In the genomic region with DNA sequence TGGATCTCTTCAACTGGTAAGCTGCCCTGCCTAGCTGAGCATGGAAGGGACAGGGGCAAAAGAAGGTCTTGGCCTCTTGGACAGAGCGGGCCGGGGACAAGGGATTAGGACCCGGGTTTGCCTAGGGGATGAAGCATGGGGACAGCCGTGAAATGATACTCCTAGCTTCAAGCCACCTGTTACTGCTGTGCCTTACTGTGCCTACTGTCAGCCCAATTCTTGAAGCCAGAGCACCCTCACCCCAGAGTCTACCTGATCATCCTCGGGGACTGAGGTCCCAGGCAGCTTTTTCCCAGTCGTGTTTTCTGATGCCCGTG, we compare ENCODE assay signal across 9 mouse cellular contexts. TPM values are rescaled to one million over a fixed set of nuclear protein-coding genes. Genes with fewer than 3 reads are reported as not detected.
DNase-seq lines count a peak whose midpoint lies in the region; ATAC-seq lines count a peak whose summit lies in the region.
"Had no signal": no experiment of that assay in that cellular context is flagged by ENCODE, and none has a peak within 500 bp of the region (broad histone marks: within the 10 kb centered on the region; RNA-seq: fewer than 3 reads in every experiment).

No protein-coding gene starts in this region.

- ATAC-seq in kidney, embryonic 14.5 days (ENCODE audit: low FRiP score, low TSS enrichment), result no peak
- ATAC-seq in embryonic facial prominence, embryonic 15.5 days (ENCODE audit: insufficient number of reproducible peaks, low FRiP score, low TSS enrichment, low read depth), result no peak
- ATAC-seq in intestine, embryonic 16.5 days, result no peak
- ATAC-seq in neural tube, embryonic 13.5 days (ENCODE audit: low read depth), result peak; percentile 61

- no peaks in the 10 kb centered on the region for H3K36me3 ChIP-seq in kidney, embryonic 14.5 days (ENCODE audit: control insufficient read depth, insufficient read depth, low read length)
- no peaks in the 10 kb centered on the region for H3K36me3 ChIP-seq in embryonic facial prominence, embryonic 15.5 days
- no peaks in the 10 kb centered on the region for H3K36me3 ChIP-seq in intestine, embryonic 16.5 days (ENCODE audit: control insufficient read depth, insufficient read depth, low read length)
- H3K36me3 ChIP-seq in neural tube, embryonic 13.5 days, result no peaks in the 10 kb centered on the region

- intact Hi-C loops in left cerebral cortex, postnatal 4 days (cut with DNase I), result no loop called here

- peak overlapping the region; percentile 52 for H3K4me2 ChIP-seq in kidney, embryonic 14.5 days (replicated peaks; ENCODE audit: low read depth, low read length)
- peak overlapping the region; percentile 59 for H3K4me2 ChIP-seq in embryonic facial prominence, embryonic 15.5 days (replicated peaks)
- H3K4me2 ChIP-seq in intestine, embryonic 16.5 days (ENCODE audit: low read depth, low read length), result peak overlapping the region; percentile 65
- H3K4me2 ChIP-seq in neural tube, embryonic 13.5 days, result peak overlapping the region; percentile 67

- H3K4me1 ChIP-seq in kidney, embryonic 14.5 days (ENCODE audit: control insufficient read depth, insufficient read depth, low read length), result no peaks in the 10 kb centered on the region
- no peaks in the 10 kb centered on the region for H3K4me1 ChIP-seq in embryonic facial prominence, embryonic 15.5 days
- no peaks in the 10 kb centered on the region for H3K4me1 ChIP-seq in intestine, embryonic 16.5 days (ENCODE audit: control insufficient read depth, insufficient read depth, low read length)
- H3K4me1 ChIP-seq in neural tube, embryonic 13.5 days (replicated peaks), result 0 out of 2 replicates have a peak, but pooled peaks cover 6% of the 10 kb centered on the region

- DNase-seq in kidney, adult 8-10 months, result no peak
- DNase-seq in embryo, embryonic 11 days, result no peak
- DNase-seq in layer of hippocampus, adult 9-10 months (ENCODE audit: low spot score), result no peak
- DNase-seq in left cerebral cortex, postnatal 4 days, result no peak
- DNase-seq: kidney, adult 11 months had no signal

- H3K27ac ChIP-seq in kidney, embryonic 14.5 days (ENCODE audit: low read depth, low read length), result no peak overlapping the region
- no peak overlapping the region for H3K27ac ChIP-seq in embryonic facial prominence, embryonic 15.5 days (replicated peaks)
- H3K27ac ChIP-seq in intestine, embryonic 16.5 days (ENCODE audit: low read length), result no peak overlapping the region
- H3K27ac ChIP-seq in neural tube, embryonic 13.5 days (replicated peaks), result no peak overlapping the region

- H3K9ac ChIP-seq in kidney, embryonic 14.5 days (ENCODE audit: low read depth, low read length), result no peak overlapping the region
- H3K9ac ChIP-seq in embryonic facial prominence, embryonic 15.5 days, result no peak overlapping the region
- H3K9ac ChIP-seq in intestine, embryonic 16.5 days (ENCODE audit: low read depth, low read length), result no peak overlapping the region
- H3K9ac ChIP-seq in neural tube, embryonic 13.5 days, result no peak overlapping the region

- peaks cover 18% of the 10 kb centered on the region for H3K27me3 ChIP-seq in kidney, embryonic 14.5 days (ENCODE audit: control insufficient read depth, insufficient read depth, low read length)
- H3K27me3 ChIP-seq in embryonic facial prominence, embryonic 15.5 days, result peaks cover 21% of the 10 kb centered on the region
- peaks cover 4% of the 10 kb centered on the region for H3K27me3 ChIP-seq in intestine, embryonic 16.5 days (replicated peaks; ENCODE audit: control insufficient read depth, insufficient read depth, low read length)
- H3K27me3 ChIP-seq in neural tube, embryonic 13.5 days, result peaks cover 5% of the 10 kb centered on the region; the same call in 1 of the 2 replicates

- peak overlapping the region; percentile 29 for H3K4me3 ChIP-seq in kidney, embryonic 14.5 days (ENCODE audit: low read length)
- H3K4me3 ChIP-seq in embryonic facial prominence, embryonic 15.5 days (replicated peaks), result peak overlapping the region; percentile 33; the same call in 1 of the 2 replicates
- H3K4me3 ChIP-seq in intestine, embryonic 16.5 days (ENCODE audit: low read length), result peak overlapping the region; percentile 37
- peak overlapping the region; percentile 42 for H3K4me3 ChIP-seq in neural tube, embryonic 13.5 days

- H3K9me3 ChIP-seq in kidney, embryonic 14.5 days (ENCODE audit: control insufficient read depth, low read length), result no peaks in the 10 kb centered on the region
- H3K9me3 ChIP-seq in embryonic facial prominence, embryonic 15.5 days (replicated peaks), result no peaks in the 10 kb centered on the region
- no peaks in the 10 kb centered on the region for H3K9me3 ChIP-seq in intestine, embryonic 16.5 days (ENCODE audit: control insufficient read depth, low read length)
- no peaks in the 10 kb centered on the region for H3K9me3 ChIP-seq in neural tube, embryonic 13.5 days

- 52% methylated on average over 7 of the region's 7 CpGs for WGBS in kidney, embryonic 14.5 days
- 19% methylated on average over 7 of the region's 7 CpGs for WGBS in embryonic facial prominence, embryonic 15.5 days
- WGBS in intestine, embryonic 16.5 days, result 38% methylated on average over 7 of the region's 7 CpGs
- 44% methylated on average over 7 of the region's 7 CpGs for WGBS in neural tube, embryonic 13.5 days

RNA-seq across cellular contexts. Expression of a gene that starts 0.6 kb away (rescaled TPM):
- polyA plus RNA-seq in kidney, embryonic 14.5 days (2014; fragmentation: Nextera tagmentation; extraction: Ambion mirVana), result 0.06 TPM in 1 of 2 replicates, not detected in the other
- polyA plus RNA-seq in embryonic facial prominence, embryonic 15.5 days (2015; fragmentation: Nextera tagmentation; extraction: Ambion mirVana), result 0.13 and 0.15 TPM in 2 replicates
- polyA plus RNA-seq in intestine, embryonic 16.5 days (2015; fragmentation: Nextera tagmentation; extraction: Ambion mirVana), result 0.10 and 0.33 TPM in 2 replicates
- polyA plus RNA-seq in neural tube, embryonic 13.5 days (2015; fragmentation: Nextera tagmentation; extraction: Ambion mirVana), result 1.3 and 1.5 TPM in 2 replicates
- total RNA-seq in left cerebral cortex, postnatal 4 days (2021), result 1 to 10 TPM; 2.6 to 3.6 TPM
